Mouse (Mus musculus) cerebral cortex, adult 2 months (tissue): Measurements from ENCODE around the gene Abcc3.

ENCODE experiments used
- WGBS: fragments of 180-500 bp; shearing (Covaris S2); methylation state at CpG from one replicate; pipeline ENCODE4 v1.1.7; 2018; 5-methylcytosine and 5-hydroxymethylcytosine counted together

Gene Abcc3

DNA sequence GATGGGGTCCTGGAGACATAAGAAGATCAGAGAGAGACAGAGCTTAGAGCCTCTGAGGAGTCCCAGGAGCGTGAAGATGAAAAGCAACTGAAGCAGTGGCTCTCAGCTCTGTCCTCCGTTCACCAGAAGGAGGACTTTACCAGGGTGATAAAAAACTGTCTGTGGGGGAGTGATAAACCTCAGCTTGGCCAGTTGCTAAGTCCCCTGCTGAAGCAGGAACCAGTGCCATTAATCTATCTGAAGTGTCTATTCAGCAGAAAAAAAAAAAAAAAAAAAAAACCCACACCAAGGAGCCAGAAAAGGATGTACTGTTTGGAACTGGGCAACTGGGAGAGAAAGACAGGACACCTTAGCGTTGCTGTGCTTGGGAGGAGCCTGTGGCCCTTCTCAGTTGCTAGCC lies 41.7 kb downstream of the Abcc3 start:
- 49% methylated on average over 3 of the region's 3 CpGs for WGBS

DNA sequence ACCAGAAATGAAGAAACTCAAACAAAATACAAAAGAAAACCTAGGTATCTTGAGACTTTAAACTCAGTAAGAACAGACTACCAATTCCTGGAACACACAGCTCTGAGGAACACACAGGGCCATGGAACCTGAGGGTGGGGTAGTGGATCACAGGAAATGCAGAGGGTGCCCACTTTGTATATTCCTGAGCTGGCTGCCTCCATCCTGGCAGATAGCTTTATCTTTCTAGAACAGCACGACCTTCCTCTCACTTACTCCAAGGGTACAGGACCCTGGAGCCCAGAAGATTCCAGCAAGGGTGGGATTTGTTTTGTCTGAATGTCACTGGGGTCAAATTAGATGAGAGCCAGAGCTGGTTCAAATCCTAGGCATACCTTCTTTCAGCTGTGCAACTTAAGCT lies 42.5 kb downstream of the Abcc3 start:
- 83% methylated on average over 1 of the region's 1 CpGs for WGBS

DNA sequence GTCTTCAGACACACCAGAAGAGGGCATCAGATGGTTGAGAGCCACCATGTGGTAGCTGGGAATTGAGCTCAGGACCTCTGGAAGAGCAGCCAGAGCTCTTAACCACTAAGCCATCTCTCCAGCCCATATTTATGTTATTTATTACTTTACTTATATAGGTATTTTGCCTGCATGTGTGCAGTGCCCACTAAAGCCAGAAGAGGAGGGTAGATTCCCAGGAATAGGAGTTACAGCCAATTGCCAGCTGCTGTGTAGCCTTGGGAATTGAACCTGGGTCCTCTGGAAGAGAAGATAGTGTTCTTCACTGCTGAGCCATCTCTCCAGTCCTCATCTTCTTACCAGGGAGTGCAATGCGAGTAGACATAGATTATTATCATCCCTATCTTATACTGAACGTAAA lies 43.0 kb downstream of the Abcc3 start:
- 86% methylated on average over 2 of the region's 2 CpGs for WGBS

DNA sequence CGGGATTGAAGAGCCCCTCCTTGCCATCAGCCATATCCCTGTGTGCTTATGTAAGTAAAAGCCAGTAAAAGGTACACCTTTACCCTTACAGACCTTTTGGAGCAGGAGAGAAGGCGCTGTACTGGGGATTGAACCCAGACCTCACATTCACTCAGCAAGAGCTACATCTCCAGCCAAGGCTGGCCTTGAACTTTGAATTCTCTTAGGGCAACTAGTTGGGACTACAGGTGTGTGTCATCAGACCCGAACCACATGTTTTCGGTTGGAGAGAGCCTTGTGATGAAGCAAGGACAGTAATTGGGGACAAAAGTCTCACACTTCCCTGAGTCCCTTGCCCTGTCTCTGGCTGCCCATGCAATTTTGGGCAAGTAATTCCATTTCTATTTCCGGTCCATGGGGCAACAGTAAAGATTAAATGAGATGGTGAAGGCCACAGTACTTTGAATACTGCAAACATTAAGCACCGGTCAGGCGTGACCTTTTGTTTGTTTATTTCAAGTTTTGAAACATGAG lies 45.7 kb downstream of the Abcc3 start:
- 90% methylated on average over 7 of the region's 7 CpGs for WGBS

DNA sequence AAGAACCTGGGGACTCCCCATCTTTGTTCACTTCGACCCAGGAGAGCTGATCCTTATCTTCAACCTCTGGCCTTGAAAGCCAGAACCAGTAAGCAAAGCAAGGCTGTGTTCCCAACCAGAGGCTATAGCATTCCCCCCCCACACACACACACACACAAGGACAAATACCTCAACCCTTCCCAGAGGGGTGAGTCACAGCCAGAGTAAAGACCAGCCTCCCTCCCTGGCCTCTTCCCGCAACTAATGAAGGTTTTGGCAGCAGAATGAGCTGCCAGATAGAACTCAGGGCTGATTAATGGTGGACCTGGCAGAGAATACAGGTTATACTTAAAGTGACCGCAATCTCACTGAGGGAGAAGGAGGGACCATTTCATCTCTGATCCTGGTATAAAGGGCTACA lies 46.2 kb downstream of the Abcc3 start:
- 81% methylated on average over 3 of the region's 3 CpGs for WGBS

DNA sequence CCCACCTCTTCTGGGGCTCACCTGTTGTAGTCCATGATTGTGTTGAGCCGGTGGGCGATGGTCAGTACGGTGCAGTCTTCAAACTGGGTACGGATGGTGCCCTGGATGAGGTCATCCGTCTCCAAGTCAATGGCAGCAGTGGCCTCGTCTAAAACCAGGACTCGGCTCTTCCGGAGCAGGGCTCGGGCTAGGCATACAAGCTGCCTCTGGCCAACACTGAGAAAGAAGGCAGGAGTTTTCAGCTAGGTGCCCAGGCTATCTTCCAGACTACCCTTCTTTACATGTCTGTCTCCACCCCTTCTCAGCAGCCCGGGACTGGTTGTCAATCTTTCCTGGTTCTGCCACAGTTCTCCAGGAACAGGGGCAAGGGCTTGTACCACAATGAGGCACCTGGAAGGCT lies 46.9 kb downstream of the Abcc3 start:
- WGBS, result 93% methylated on average over 10 of the region's 10 CpGs

DNA sequence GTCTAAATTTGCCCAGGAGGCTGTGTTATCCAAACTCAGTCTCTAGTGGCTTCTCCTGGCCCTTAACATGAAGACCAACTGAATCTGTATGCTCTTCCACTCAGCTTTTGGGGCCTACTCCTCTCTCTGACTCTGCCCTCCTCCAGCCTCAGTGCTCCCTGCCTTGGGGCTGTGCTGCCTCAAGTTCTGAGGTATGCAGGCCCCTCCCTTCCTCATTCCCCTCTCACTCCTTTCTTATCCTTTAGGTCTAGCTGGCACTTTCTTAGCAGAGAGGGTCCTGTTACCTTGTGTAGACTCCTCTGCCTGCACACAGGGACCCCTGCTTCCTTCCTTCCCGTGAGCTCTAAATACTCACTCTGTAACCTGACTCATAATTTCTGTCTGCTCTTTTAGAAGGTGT lies 48.3 kb downstream of the Abcc3 start:
- 66% methylated on average over 1 of the region's 1 CpGs for WGBS

DNA sequence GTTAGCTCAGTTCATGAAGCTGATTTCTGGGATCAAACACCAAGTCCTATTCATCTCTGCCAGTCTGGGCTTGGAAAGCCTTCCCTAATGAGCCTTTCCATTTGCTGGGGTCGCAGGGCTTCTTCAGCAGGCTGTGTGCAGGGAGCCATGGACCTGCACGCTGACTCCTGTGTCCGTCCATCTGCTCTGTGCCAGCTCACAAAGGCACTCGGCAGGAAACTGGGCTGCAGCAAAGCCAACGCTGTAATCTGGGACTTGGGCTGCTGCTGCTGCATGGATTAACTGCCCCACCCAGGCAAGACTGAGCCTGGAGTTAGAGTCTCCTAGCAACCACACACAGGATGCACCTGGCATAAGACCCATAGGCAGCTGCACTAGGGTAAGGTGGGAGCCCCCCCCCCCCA lies 48.8 kb downstream of the Abcc3 start:
- 23% methylated on average over 5 of the region's 5 CpGs for WGBS

DNA sequence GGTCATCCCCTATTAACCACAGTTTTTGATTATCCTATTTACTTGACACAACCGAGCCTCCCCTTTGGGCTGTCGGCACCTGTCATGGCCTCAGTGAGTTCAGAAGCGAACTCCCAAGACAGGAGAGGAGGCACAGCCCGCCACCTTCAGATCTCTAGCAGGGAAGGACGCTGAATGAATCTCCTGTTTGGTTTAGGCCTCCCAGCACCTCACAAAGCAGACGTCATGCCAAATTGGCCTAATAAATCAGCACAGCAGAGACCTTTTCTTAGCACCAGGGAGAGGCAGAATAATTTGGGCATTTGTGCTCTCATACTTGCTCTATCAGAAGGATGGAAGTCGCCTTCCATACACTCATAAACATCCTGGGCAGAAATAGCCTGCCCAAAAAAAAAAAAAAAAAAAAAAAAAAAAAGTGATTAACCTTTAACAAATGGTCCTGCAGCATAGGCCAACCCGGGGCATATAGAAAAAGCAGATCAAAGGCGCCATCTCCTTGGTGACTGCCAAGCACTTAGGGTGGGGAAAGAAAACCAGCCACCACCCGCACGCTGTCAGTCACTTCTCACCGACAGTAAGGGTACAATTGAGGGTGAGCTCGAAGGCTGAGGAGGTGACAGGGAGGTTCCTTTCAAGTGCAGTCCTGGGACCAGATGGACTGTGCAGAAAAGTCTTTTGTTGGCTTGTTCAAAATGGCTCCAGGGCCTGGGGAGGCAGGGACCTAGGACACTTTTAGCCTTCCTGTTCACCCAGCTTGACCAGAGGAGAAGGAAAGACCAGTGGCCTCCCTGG lies 50.5 kb downstream of the Abcc3 start:
- 54% methylated on average over 13 of the region's 13 CpGs for WGBS

DNA sequence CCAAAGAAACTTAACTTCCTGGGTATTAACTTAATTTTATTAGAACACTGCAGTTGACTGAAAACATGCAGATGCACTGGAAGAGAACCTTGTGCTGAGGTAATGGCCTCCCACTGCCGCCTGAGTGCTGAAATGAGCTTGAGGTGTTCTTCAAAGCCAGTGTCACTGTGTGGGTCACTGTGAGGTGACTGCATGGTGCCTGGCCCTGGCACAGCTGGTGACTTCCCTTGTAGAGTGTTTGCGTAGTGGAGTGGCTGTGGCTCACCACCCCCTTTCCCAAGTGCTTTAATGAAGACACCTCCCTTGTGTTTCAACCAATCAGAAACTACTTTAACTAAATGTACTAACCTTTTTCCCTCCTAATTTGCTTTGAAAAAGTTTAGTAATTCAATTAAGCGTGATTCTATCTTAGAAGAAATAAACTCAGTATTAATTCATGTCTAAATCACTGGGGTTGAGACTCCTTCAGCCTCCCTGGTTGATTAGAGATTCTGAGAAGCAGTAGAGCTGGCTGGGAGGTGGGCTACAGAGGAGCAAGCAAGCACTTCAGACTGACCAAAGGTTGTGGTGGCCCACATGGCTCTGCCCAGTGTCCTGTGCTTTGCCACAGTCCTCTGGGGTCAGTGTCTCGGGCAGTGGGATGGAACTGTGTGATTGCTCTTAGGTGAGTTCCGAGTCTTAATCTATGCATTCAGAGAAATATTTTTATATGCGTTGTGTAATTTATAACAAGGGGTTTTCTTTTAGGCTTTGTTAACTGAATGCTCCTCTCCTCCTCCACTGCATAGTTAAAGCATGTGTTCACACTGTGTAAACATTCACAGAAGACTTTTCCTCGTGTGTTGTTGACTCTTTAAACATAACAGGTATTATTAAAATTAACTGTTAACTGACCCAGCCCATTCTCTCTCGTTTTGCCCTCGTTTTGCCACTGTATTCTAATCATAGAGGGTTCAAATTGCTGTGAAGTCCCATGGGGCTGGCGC lies 51.6 kb downstream of the Abcc3 start:
- WGBS, result 73% methylated on average over 10 of the region's 10 CpGs

DNA sequence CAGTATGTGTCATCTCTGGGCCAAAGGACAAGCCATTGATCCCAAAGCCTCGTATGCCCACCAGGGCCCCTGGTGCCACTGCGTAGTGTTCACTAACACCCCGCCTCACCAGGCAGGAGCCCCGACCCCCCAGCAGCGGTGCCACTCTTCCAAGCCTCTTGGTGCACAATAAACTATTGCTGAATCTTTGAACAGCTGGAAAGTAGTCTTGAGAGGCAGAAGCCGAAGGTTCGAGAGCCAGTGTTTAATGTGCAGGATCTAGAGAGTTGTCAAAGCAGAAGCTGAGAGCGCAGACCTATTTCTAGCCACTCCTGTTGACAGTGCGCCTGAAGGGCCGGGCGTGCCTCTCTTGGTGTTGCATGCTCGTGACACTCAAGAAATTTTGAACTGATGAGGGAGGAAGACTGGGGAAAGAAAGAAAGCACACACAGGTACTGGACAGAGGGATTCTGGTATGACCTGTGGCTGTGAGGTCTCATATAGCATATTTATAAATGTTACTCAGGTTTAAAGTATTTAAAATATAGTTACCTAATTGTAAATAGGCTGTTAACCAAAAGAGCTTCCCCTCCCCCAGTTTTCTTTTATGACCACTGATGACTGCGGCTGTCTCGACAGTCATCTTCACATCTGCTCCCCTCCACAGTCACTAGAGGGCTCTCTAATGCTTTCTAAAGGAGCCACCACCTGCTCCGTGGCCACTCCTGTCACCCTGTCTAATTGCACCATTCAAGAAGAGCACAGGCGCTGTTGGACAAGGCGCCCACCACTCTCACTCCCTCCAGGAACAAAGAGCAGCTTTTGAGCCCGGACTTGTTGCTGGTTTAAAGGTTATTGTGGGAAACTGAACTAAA lies 52.8 kb downstream of the Abcc3 start:
- 48% methylated on average over 18 of the region's 18 CpGs for WGBS

DNA sequence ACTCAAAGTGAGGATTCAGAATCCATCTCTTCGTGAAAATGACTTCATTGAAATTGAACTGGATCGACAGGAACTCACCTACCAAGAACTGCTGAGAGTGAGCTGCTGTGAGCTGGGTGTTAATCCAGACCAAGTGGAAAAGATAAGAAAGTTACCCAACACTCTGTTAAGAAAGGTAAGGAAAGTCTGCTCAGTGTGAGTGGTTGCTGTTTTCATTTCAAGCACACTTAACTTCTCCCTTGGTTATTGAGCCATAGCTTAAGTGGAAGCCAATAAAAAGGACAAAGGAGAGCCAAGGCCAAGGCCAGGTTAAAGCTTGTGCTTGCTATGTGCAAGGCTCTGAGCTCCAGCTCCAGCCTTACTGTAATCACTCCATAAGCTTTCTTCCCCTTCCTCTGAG lies 54.5 kb downstream of the Abcc3 start:
- WGBS, result 84% methylated on average over 2 of the region's 2 CpGs

DNA sequence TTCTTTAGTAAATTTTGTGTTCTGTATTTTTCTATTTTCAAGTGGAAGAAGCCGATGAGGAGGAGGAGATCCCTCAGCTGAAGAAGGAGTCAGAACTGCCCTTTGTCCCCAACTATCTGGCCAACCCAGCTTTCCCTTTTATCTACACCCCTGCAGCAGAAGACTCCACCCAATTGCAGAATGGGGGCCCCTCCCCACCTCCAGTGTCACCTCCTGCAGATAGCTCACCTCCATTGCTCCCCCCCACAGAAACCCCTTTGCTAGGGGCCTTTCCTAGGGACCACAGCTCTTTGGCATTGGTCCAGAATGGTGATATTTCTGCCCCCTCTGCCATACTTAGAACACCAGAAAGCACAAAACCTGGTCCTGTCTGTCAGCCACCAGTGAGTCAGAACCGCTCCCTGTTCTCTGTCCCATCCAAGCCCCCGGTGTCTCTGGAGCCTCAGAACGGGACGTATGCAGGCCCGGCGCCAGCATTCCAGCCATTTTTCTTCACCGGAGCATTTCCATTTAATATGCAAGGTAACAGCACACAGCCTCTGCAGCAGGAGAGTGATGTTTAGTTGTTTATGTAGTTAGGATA lies 58.3 kb downstream of the Abcc3 start:
- 74% methylated on average over 8 of the region's 8 CpGs for WGBS

DNA sequence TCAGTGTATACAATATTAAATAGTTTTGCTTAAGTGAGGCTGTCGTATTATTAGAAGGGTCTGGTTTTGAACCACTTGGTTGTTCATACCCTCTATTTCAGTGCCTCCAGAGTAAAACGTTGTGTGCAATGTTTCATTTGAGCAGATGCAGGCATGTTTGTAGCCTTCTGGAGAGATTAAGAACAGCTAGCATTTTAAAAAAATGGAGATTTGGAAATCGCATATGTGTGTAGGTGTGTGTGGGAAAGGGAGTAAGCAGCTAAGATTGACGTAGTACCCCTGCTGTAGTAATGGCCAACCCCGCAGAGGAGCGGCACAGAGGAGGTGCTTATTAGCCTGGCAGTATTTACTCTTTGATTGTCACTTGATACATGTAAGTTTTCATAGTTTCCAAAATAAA lies 60.1 kb downstream of the Abcc3 start:
- WGBS, result 47% methylated on average over 6 of the region's 6 CpGs

DNA sequence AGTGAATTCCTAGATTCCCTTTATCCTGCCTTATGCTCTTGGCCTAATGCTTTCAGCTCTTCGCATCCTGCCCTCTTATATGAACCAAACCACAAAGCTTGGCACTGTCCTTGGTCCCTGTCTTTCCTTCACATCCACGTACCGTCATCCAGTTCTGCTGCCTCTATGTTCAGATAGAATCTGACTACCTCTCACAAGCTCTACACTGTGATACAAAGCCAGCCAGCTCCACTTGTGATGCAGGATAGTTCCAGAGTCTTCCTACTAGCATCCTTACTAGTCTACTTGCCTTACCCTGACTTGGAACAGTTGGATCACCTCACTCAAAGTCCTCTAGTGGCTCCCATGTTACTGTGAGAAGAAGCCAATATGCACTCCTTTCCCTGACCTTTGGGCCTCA lies 62.6 kb downstream of the Abcc3 start:
- 46% methylated on average over 3 of the region's 3 CpGs for WGBS

DNA sequence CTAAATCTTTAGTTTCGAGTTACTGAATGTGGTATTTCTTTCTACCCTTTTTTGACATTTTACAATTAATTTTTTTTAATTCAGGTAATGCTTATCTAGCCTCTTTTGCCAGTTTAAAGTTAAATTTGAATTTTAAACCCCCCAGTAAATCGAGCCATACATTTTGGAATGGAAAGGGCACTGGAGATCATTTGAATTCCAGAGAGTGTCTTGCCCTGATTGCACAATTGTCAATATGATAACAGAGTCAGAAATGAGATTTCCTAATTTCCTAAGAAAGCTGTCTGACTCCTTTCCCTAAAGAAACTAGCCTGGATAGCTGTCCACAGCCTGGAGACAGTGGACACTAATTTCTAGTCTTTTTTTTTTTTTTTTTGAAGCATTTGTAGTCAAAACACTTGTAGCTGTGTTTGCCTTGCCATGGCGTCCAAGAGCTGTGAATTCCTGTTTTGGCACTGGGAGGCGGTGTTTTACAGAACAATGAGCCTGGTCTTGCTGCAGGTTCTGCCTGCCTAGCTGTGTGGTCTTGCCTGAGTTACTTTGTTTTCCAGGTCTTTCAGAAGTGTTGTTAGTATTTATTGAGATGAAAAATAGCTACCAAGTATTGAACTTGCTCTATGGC lies 63.4 kb downstream of the Abcc3 start:
- 18% methylated on average over 4 of the region's 4 CpGs for WGBS

DNA sequence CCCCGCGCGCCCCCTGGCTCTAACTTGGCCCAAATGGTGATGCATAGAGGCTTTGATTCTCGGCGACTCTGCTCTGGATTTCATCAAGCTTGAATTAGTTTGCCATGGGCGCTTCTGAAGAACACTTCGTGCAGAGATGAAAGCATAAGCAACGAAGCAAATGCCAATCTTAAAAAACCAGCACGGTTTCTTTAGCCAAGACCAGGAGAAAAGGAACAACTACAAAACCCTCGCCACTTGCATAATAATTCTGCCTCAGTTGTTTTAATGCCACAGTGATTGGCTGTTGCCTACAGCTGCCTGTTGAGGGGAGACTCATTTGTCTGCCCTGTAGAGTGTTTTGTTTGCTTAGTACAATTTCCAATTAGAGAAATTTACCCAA lies 64.2 kb downstream of the Abcc3 start:
- WGBS, result 2% methylated on average over 10 of the region's 10 CpGs

DNA sequence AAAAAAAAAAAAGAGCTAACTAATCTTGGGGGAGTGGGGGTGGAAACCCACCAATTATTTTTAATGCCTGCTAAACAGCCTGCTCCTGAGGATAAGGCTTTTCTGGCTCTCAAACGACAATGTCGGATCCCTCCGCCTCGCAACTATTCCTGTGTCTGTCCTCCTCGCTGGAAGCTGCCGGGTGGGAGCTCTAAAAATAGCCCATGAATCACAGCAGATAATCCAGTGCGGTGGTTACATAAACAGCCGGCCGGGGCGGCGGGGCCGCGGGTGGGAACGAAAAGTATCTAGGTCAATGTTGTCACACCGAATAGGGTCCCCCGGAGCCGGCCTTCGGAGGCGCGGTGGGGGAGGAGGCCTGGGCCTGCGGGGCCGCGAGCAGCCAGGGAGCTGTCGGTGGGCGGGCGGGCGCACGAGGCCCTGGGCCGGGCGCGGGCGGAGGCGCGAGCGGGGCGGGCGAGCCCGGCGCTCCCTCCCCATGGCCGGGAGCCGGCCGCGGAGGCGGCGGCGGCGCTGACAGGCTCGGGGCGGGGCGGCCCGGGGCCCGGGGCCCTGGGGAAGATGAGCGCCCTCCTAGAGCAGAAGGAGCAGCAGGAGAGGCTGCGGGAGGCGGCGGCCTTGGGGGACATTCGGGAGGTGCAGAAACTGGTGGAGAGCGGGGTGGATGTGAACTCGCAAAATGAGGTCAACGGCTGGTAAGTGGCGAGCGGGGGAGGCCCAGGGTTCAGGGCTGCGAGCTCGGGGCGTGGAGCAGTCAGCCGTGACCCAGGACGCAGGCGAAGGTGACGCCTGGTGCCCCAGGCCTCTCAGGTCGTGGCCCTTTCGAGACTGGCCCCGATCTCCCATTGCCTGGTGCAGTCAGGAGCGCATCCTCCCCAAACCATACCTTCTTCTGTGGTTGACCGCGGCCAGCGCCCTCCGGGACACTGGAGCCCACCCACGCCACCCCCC lies 64.8 kb downstream of the Abcc3 start, which contains the start of gene Ankrd40:
Gene Ankrd40, plus strand, starts transcription at position 309 of the 951 bp plus-strand sequence.
- WGBS, result under 1% methylated on average over 78 of the region's 78 CpGs

DNA sequence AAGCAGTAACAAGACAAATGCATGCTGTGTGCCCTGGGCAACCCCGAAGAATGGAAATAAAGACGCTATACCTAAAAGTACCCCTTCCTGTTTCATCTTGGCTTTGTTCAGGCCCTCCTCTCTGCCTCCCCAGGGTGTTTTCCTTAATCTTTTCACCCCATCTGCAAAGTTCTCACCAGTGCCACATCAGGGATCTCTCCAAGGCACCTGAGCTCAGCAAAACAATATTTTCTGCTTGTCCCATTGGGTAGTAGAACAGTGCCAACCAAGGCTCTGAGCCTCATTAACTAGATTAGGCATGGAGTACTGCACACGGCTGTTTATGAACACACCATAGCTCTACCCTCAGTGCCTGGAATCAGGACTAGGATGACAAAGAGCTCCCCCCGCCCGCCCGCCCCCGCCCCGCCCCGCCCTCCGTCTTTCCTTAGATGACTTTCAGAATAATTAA lies 65.8 kb downstream of the Abcc3 start:
- under 1% methylated on average over 10 of the region's 10 CpGs for whole genome bisulfite sequencing

DNA sequence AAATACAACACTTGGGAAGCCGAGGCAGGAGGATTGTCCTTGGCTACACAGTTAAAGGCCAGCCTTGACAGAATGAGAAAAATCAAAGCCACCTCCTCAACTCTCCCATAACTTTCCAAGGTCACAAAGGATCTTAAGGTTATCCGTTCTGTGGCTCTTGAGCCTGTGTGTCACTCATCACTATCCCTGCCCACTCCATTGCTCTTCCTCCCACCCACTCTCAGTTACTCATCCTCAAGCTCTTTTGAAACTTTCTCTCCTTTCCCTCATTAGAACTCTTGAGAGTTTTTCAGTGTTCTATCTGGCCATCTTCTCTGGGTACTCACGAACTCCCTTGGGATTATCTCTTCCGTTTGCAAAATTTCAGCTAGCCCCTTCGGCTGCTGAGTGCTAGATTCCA lies 68.2 kb downstream of the Abcc3 start:
- WGBS, result 83% methylated on average over 5 of the region's 5 CpGs
